In the genomic region with DNA sequence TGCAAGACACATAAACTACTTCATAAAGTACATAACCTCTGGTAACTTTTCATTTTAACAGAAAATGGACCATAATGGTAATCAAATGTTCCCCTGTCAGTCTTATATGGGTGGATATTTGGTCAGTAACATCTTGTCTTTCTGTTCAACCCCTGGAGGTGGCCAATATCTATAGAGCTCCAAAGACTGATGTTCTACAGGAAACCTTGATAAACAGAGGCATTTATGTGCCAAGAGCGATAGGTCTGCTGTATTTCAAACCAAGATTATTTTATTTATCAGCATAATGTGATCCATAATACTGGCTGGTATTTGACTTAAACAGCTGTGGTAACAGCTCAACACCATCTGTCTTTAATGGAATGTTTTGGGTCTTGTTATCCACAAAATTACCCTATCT, we compare ENCODE assay signal across 21 mouse cellular contexts.
A peak's percentile ranks its signal among the peaks of the same experiment; 100 is the strongest.
DNase-seq lines count a peak whose midpoint lies in the region; ATAC-seq and TF ChIP-seq lines count a peak whose summit lies in the region.
"Had no signal": no experiment of that assay in that cellular context is flagged by ENCODE, and none has a peak within 500 bp of the region (broad histone marks: within the 10 kb centered on the region; RNA-seq: fewer than 3 reads in every experiment).

No protein-coding gene starts in this region.

- H3K4me2 ChIP-seq in liver, embryonic 13.5 days: no peak overlapping the region
- no peak overlapping the region for H3K4me2 ChIP-seq in liver, postnatal 0 days (ENCODE audit: low read depth, low read length)
- H3K4me2 ChIP-seq: embryonic facial prominence, embryonic 15.5 days; forebrain, embryonic 12.5 days; hindbrain, embryonic 12.5 days had no signal

- peak; percentile 92 for TF ChIP-seq EP300 in liver, postnatal 0 days (IDR thresholded peaks at IDR 0.05; ENCODE audit: low read depth)

- no peaks in the 10 kb centered on the region for H3K27me3 ChIP-seq in liver, embryonic 13.5 days
- H3K27me3 ChIP-seq in liver, postnatal 0 days (ENCODE audit: insufficient read depth, low read length): no peaks in the 10 kb centered on the region
- H3K27me3 ChIP-seq: embryonic facial prominence, embryonic 15.5 days had no signal

- WGBS in liver, embryonic 13.5 days (ENCODE audit: insufficient replicate concordance): 31% methylated on average over 1 of the region's 1 CpGs
- 71% methylated on average over 1 of the region's 1 CpGs for WGBS in liver, postnatal 0 days (ENCODE audit: insufficient replicate concordance)

- H3K27ac ChIP-seq in liver, embryonic 13.5 days: peak overlapping the region; percentile 78; the same call in 1 of the 2 replicates
- no peak overlapping the region for H3K27ac ChIP-seq in liver, postnatal 0 days (ENCODE audit: low read depth)
- H3K27ac ChIP-seq: embryonic facial prominence, embryonic 15.5 days; forebrain, embryonic 12.5 days; heart, embryonic 10.5 days; hindbrain, embryonic 12.5 days had no signal

- peak; percentile 59; the same call in 1 of the 2 replicates for ATAC-seq in erythroblast, adult 5-6 weeks (replicated peaks; ENCODE audit: low FRiP score, poor library complexity, severe bottlenecking)
- ATAC-seq in liver, embryonic 13.5 days (ENCODE audit: low read depth): peak; percentile 79
- peak; percentile 64 for ATAC-seq in liver, postnatal 0 days
- ATAC-seq: forebrain, embryonic 16.5 days had no signal

- H3K4me1 ChIP-seq in liver, embryonic 13.5 days (replicated peaks): peaks cover 24% of the 10 kb centered on the region
- H3K4me1 ChIP-seq in liver, postnatal 0 days (ENCODE audit: insufficient read depth): no peaks in the 10 kb centered on the region
- H3K4me1 ChIP-seq: embryonic facial prominence, embryonic 15.5 days; forebrain, embryonic 12.5 days; heart, embryonic 10.5 days; hindbrain, embryonic 12.5 days had no signal

- no peak for TF ChIP-seq CTCF in liver, postnatal 0 days (IDR thresholded peaks at IDR 0.05; ENCODE audit: low read depth)

- DNase-seq in liver, embryonic 13.5 days: peak; percentile 6
- no peak for DNase-seq in liver, postnatal 0 days
- DNase-seq in ovary, postnatal 36 days (ENCODE audit: low spot score): no peak
- DNase-seq in kidney, postnatal 36 days: no peak
- no peak for DNase-seq in urinary bladder, postnatal 14 days (ENCODE audit: low spot score)
- DNase-seq: adrenal gland, adult 8-10 months; adrenal gland, postnatal 36 days; cerebellum, adult 11 months; cerebellum, adult 8-10 months; cerebellum, postnatal 14 days; embryo, embryonic 11 days; gastrocnemius, postnatal 10 days; heart, adult 18-20 months; heart, postnatal 10 days; heart, postnatal 4 days had no signal

- no peaks in the 10 kb centered on the region for H3K9me3 ChIP-seq in liver, embryonic 13.5 days (replicated peaks)
- no peaks in the 10 kb centered on the region for H3K9me3 ChIP-seq in liver, postnatal 0 days (ENCODE audit: low read length)
- H3K9me3 ChIP-seq: embryonic facial prominence, embryonic 15.5 days; forebrain, embryonic 12.5 days; heart, embryonic 10.5 days; hindbrain, embryonic 12.5 days had no signal

- H3K4me3 ChIP-seq in liver, embryonic 13.5 days (replicated peaks): no peak overlapping the region
- no peak overlapping the region for H3K4me3 ChIP-seq in liver, postnatal 0 days (ENCODE audit: low read depth, low read length)
- H3K4me3 ChIP-seq: embryonic facial prominence, embryonic 15.5 days; forebrain, embryonic 12.5 days; heart, embryonic 10.5 days; hindbrain, embryonic 12.5 days had no signal

- H3K9ac ChIP-seq in liver, embryonic 13.5 days: no peak overlapping the region
- H3K9ac ChIP-seq in liver, postnatal 0 days (replicated peaks): no peak overlapping the region
- H3K9ac ChIP-seq: embryonic facial prominence, embryonic 15.5 days; forebrain, embryonic 12.5 days; hindbrain, embryonic 12.5 days had no signal

- H3K36me3 ChIP-seq in liver, embryonic 13.5 days: no peaks in the 10 kb centered on the region
- no peaks in the 10 kb centered on the region for H3K36me3 ChIP-seq in liver, postnatal 0 days (replicated peaks; ENCODE audit: insufficient read depth, low read length)
- H3K36me3 ChIP-seq: embryonic facial prominence, embryonic 15.5 days; forebrain, embryonic 12.5 days; heart, embryonic 10.5 days; hindbrain, embryonic 12.5 days had no signal
